Mouse (Mus musculus) olfactory bulb, adult 2 months (tissue): ENCODE data around the gene Mfap3l.

Experiments
- CTCF ChIP-seq: fragments of 200-500 bp; IDR thresholded peaks from 2 replicates; pipeline ENCODE4 v1.5.1; 2012; ENCODE audit warnings: low read depth, mild to moderate bottlenecking, low read length, moderate library complexity; ENCODE audit not compliant: insufficient read depth
- POLR2A ChIP-seq: fragments of 200-500 bp; IDR thresholded peaks from 2 replicates; pipeline ENCODE4 v1.6.1; 2012; ENCODE audit warnings: mild to moderate bottlenecking, low read depth, low read length, moderate library complexity; ENCODE audit not compliant: insufficient read depth

GRCm38 (mm10) chr8:60714724-60715123 is 82.1 kb downstream of the Mfap3l start:
- TF ChIP-seq CTCF (no peak), POLR2A (no peak)
